Mouse (Mus musculus) myocyte (in vitro differentiated cells): ENCODE data around the gene Tspan18. TPM values are rescaled to one million over a fixed set of nuclear protein-coding genes. Genes with fewer than 3 reads are reported as not detected.

ENCODE experiments used
- H3K27me3 ChIP-seq: one replicate; pipeline ENCODE4 v1.6.1; 2011; ENCODE audit not compliant: control insufficient read depth, insufficient read depth, insufficient read length
- H3K36me3 ChIP-seq: one replicate; pipeline ENCODE4 v1.6.1; 2011; ENCODE audit not compliant: control insufficient read depth, insufficient read depth
- H3K4me2 ChIP-seq: one replicate; pipeline ENCODE4 v1.6.1; 2011; ENCODE audit warnings: low read depth, control low read depth
- H3K4me3 ChIP-seq: one replicate; pipeline ENCODE4 v1.5.1; 2011; ENCODE audit warnings: mild to moderate bottlenecking, control low read depth, moderate library complexity
- H3K79me2 ChIP-seq: one replicate; pipeline ENCODE4 v1.6.1; 2011; ENCODE audit not compliant: control insufficient read depth, insufficient read depth
- H3ac ChIP-seq: one replicate; pipeline ENCODE4 v1.6.1; 2011; ENCODE audit not compliant: control insufficient read depth, insufficient read length
- CEBPB ChIP-seq: IDR thresholded peaks from 2 replicates; pipeline ENCODE4 v1.6.1; 2011; ENCODE audit warnings: mild to moderate bottlenecking, moderate library complexity; ENCODE audit not compliant: poor library complexity, insufficient read depth, severe bottlenecking
- E2F4 ChIP-seq: IDR thresholded peaks from one replicate; pipeline ENCODE4 v1.6.1; 2011; ENCODE audit warnings: mild to moderate bottlenecking, control low read depth, moderate library complexity; ENCODE audit not compliant: insufficient read depth
- MAX ChIP-seq: IDR thresholded peaks from one replicate; pipeline ENCODE4 v1.6.1; 2011; ENCODE audit warnings: low read depth, mild to moderate bottlenecking, control low read depth
- MYOD1 ChIP-seq, 3 experiments: IDR thresholded peaks; one replicate each; pipeline ENCODE4 v1.6.1; 2011; ENCODE audit warnings: control low read depth in 2 of 3, low read depth in 2 of 3, mild to moderate bottlenecking in 2 of 3, moderate library complexity in 1 of 3; ENCODE audit not compliant: insufficient read length in 2 of 3, control insufficient read depth in 1 of 3
- MYOG ChIP-seq, 3 experiments: IDR thresholded peaks; one replicate each; pipeline ENCODE4 v1.6.1; 2011; ENCODE audit warnings: control low read depth in 2 of 3, low read depth in 2 of 3, mild to moderate bottlenecking in 2 of 3; ENCODE audit not compliant: insufficient read length in 2 of 3, control insufficient read depth in 1 of 3, insufficient read depth in 1 of 3
- POLR2A ChIP-seq: IDR thresholded peaks from one replicate; pipeline ENCODE4 v1.6.1; 2011; ENCODE audit warnings: low read depth, mild to moderate bottlenecking, control low read depth, moderate library complexity; ENCODE audit not compliant: insufficient read length
- POLR2AphosphoS2 ChIP-seq: IDR thresholded peaks from one replicate; pipeline ENCODE4 v1.6.1; 2011; ENCODE audit warnings: low read depth, control low read depth; ENCODE audit not compliant: insufficient read length
- REST ChIP-seq: IDR thresholded peaks from one replicate; pipeline ENCODE4 v1.6.1; 2011; ENCODE audit warnings: mild to moderate bottlenecking, control low read depth, moderate library complexity; ENCODE audit not compliant: insufficient read depth, insufficient read length
- SRF ChIP-seq: IDR thresholded peaks from one replicate; pipeline ENCODE4 v1.6.1; 2011; ENCODE audit warnings: low read depth; ENCODE audit not compliant: control insufficient read depth, insufficient read length
- TCF12 ChIP-seq: IDR thresholded peaks from one replicate; pipeline ENCODE4 v1.6.1; 2011; ENCODE audit warnings: mild to moderate bottlenecking, control low read depth; ENCODE audit not compliant: poor library complexity, insufficient read depth, severe bottlenecking
- TCF3 ChIP-seq: IDR thresholded peaks from one replicate; pipeline ENCODE4 v1.6.1; 2011; ENCODE audit warnings: low read depth, control low read depth; ENCODE audit not compliant: insufficient read length
- USF1 ChIP-seq: IDR thresholded peaks from one replicate; pipeline ENCODE4 v1.6.1; 2011; ENCODE audit warnings: low read depth, mild to moderate bottlenecking, control low read depth, moderate library complexity
- polyA plus RNA-seq: library from polyadenylated mRNA; unstranded; fragments of >200 nt; fragmentation: generic; extraction: Trizol; gene quantifications from one replicate; pipeline ENCODE4 v1.2.1, GENCODE M21; 2012; ENCODE audit warnings: missing spikeins

Gene Tspan18
- polyA plus RNA-seq, 1 experiment: 0.02 TPM

DNA sequence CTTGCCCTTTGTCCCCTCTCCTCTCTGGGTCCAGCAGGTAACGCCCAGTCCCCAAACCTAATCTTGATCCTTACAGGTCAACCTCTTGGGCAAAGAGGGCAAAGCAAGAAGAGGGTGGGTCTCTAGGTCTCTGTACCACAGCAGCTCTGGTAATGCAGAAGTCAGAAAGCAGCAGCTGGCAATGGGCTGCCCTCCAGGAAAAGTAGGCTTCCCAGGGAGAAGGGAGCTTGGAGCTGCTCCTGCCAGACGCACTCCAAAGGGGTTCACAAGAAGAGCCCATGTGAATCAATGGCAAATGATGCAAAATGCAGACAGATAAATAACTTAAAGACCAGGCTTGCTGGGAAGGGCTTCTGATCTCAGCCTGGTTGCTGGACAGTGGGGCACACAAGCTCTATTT is 30.6 kb upstream of the Tspan18 start:
- Histone ChIP-seq H3ac (no peak overlapping the region), H3K36me3 (no peaks in the 10 kb centered on the region), H3K4me2 (no peak overlapping the region), H3K79me2 (no peaks in the 10 kb centered on the region), H3K4me3 (no peak overlapping the region), H3K27me3 (peaks cover 21% of the 10 kb centered on the region)
- TF ChIP-seq POLR2AphosphoS2 (no peak), TCF12 (no peak), USF1 (no peak), E2F4 (no peak), MAX (no peak), MYOD1 (IDR thresholded peaks at IDR 0.05; ENCODE audit: control insufficient read depth in 1 of 3, insufficient read length in 2 of 3, low read depth in 2 of 3) (no peak), SRF (no peak)

GRCm38 (mm10) chr2:93361454-93361853 is 27.1 kb upstream of the Tspan18 start:
- no peak overlapping the region for H3K4me2 ChIP-seq
- H3ac ChIP-seq: no peak overlapping the region
- no peaks in the 10 kb centered on the region for H3K36me3 ChIP-seq
- TF ChIP-seq MAX: no peak
- TF ChIP-seq POLR2AphosphoS2: no peak
- no peak for TF ChIP-seq SRF
- TF ChIP-seq REST: no peak
- no peak for TF ChIP-seq TCF12
- no peak for TF ChIP-seq CEBPB
- no peak for TF ChIP-seq MYOD1 (IDR thresholded peaks at IDR 0.05; ENCODE audit: control insufficient read depth in 1 of 3, insufficient read length in 2 of 3, low read depth in 2 of 3)
- no peak for TF ChIP-seq POLR2A
- TF ChIP-seq TCF3: no peak
- TF ChIP-seq E2F4: no peak
- no peak for TF ChIP-seq USF1
- TF ChIP-seq MYOG (IDR thresholded peaks at IDR 0.05; ENCODE audit: control insufficient read depth in 1 of 3, insufficient read depth in 1 of 3, insufficient read length in 2 of 3, low read depth in 2 of 3): no peak
- peaks cover under 1% of the 10 kb centered on the region for H3K27me3 ChIP-seq
- no peaks in the 10 kb centered on the region for H3K79me2 ChIP-seq
- H3K4me3 ChIP-seq: no peak overlapping the region

- Histone ChIP-seq H3ac (no peak overlapping the region), H3K79me2 (no peaks in the 10 kb centered on the region), H3K27me3 (no peaks in the 10 kb centered on the region), H3K36me3 (no peaks in the 10 kb centered on the region), H3K4me3 (no peak overlapping the region), H3K4me2 (no peak overlapping the region)
- no peak for TF ChIP-seq CEBPB
- no peak for TF ChIP-seq MYOD1 (IDR thresholded peaks at IDR 0.05; ENCODE audit: control insufficient read depth in 1 of 3, insufficient read length in 2 of 3, low read depth in 2 of 3)
Measured at GRCm38 (mm10) chr2:93360310-93360709, 26.0 kb upstream of the Tspan18 start.

DNA sequence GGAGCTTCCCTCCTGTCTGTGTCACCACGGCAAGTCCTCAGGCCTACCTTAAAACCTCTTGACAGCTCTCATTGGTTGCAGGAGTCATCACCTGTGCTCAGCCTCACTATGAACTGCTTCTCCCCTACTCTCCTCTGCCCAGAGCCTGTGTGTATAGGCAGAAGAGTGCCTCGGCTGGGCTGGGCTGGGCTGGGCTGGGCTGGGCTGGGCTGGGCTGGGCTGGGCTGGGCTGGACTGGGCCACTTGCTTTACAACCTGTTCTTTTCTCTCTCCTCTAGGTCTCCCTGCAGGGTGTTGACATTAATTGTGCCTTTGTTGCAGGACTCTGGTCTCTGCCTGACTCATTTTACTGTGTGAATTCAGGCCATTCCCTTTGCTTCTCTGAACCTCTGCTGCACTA is 23.1 kb upstream of the Tspan18 start:
- TF ChIP-seq POLR2AphosphoS2 (no peak), SRF (no peak), REST (no peak), TCF3 (no peak), MYOD1 (IDR thresholded peaks at IDR 0.05; ENCODE audit: control insufficient read depth in 1 of 3, insufficient read length in 2 of 3, low read depth in 2 of 3) (no peak), MAX (no peak), E2F4 (no peak), MYOG (IDR thresholded peaks at IDR 0.05; ENCODE audit: control insufficient read depth in 1 of 3, insufficient read depth in 1 of 3, insufficient read length in 2 of 3, low read depth in 2 of 3) (no peak), USF1 (no peak), CEBPB (no peak), POLR2A (no peak), TCF12 (no peak)
- Histone ChIP-seq H3K27me3 (no peaks in the 10 kb centered on the region), H3K4me2 (no peak overlapping the region)

GRCm38 (mm10) chr2:93355845-93356244 is 21.5 kb upstream of the Tspan18 start:
- no peak overlapping the region for H3K4me2 ChIP-seq
- TF ChIP-seq SRF: no peak
- no peak for TF ChIP-seq POLR2AphosphoS2
- no peak for TF ChIP-seq TCF3
- no peak for TF ChIP-seq MYOG (IDR thresholded peaks at IDR 0.05; ENCODE audit: control insufficient read depth in 1 of 3, insufficient read depth in 1 of 3, insufficient read length in 2 of 3, low read depth in 2 of 3)
- no peaks in the 10 kb centered on the region for H3K79me2 ChIP-seq
- peaks cover 6% of the 10 kb centered on the region for H3K27me3 ChIP-seq
- H3K4me3 ChIP-seq: no peak overlapping the region
- no peak overlapping the region for H3ac ChIP-seq
- H3K36me3 ChIP-seq: no peaks in the 10 kb centered on the region

More for the DNA sequence above, 23.1 kb upstream of the Tspan18 start:
- Histone ChIP-seq H3K36me3 (no peaks in the 10 kb centered on the region), H3ac (no peak overlapping the region), H3K79me2 (no peaks in the 10 kb centered on the region), H3K4me3 (no peak overlapping the region)

GRCm38 (mm10) chr2:93354621-93355020 is 20.3 kb upstream of the Tspan18 start:
- H3K27me3 ChIP-seq: peaks cover 8% of the 10 kb centered on the region
- no peaks in the 10 kb centered on the region for H3K36me3 ChIP-seq
- no peak overlapping the region for H3K4me2 ChIP-seq
- TF ChIP-seq MYOG (IDR thresholded peaks at IDR 0.05; ENCODE audit: control insufficient read depth in 1 of 3, insufficient read depth in 1 of 3, insufficient read length in 2 of 3, low read depth in 2 of 3): no peak
- no peak for TF ChIP-seq TCF3
- no peak for TF ChIP-seq REST
- TF ChIP-seq POLR2AphosphoS2: no peak
- TF ChIP-seq SRF: no peak
- no peak for TF ChIP-seq POLR2A
- TF ChIP-seq TCF12: no peak
- TF ChIP-seq MAX: no peak
- no peak for TF ChIP-seq E2F4
- no peak for TF ChIP-seq MYOD1 (IDR thresholded peaks at IDR 0.05; ENCODE audit: control insufficient read depth in 1 of 3, insufficient read length in 2 of 3, low read depth in 2 of 3)
- no peak for TF ChIP-seq USF1
- TF ChIP-seq CEBPB: no peak
- no peak overlapping the region for H3ac ChIP-seq
- H3K4me3 ChIP-seq: no peak overlapping the region
- no peaks in the 10 kb centered on the region for H3K79me2 ChIP-seq
